Mouse (Mus musculus) cortical plate, adult 2 months (tissue): Measurements from ENCODE around the gene Taar9. TPM values are rescaled to one million over a fixed set of nuclear protein-coding genes. Genes with fewer than 3 reads are reported as not detected.
"Not testable (repeated sequence)": the region's sequence is repeated elsewhere in the genome, so short reads cannot be mapped to it uniquely, and the experiment has no call there.

Experiments
- H3K27ac ChIP-seq: fragments of 200-500 bp; 2 replicates; pipeline ENCODE4 v1.5.1; 2012; ENCODE audit warnings: low read length, control low read depth, inconsistent platforms; ENCODE audit not compliant: insufficient read depth
- H3K4me1 ChIP-seq: fragments of 200-500 bp; 2 replicates; pipeline ENCODE4 v1.6.1; 2011; ENCODE audit warnings: low read length; ENCODE audit not compliant: control insufficient read depth, insufficient read depth
- H3K4me3 ChIP-seq: fragments of 200-500 bp; 2 replicates; pipeline ENCODE4 v1.5.1; 2011; ENCODE audit warnings: mild to moderate bottlenecking, low read length, control low read depth; ENCODE audit not compliant: insufficient read depth
- CTCF ChIP-seq: fragments of 200-500 bp; IDR thresholded peaks from 2 replicates; pipeline ENCODE4 v1.5.1; 2011; ENCODE audit warnings: mild to moderate bottlenecking, control low read depth, low read length; ENCODE audit not compliant: insufficient read depth; ENCODE audit errors: extremely low read depth
- POLR2A ChIP-seq: fragments of 200-500 bp; IDR thresholded peaks from 2 replicates; pipeline ENCODE4 v1.6.1; 2011; ENCODE audit warnings: mild to moderate bottlenecking, low read length, control low read depth; ENCODE audit not compliant: insufficient read depth; ENCODE audit errors: extremely low read depth
- polyA plus RNA-seq: library from polyadenylated mRNA; depleted of rRNA; stranded (reverse); fragments of >200 nt; gene quantifications from 2 replicates; pipeline ENCODE4 v1.2.3, GENCODE M21; 2012; rRNA removed

Taar9 gene
- polyA plus RNA-seq, 1 experiment = not detected

- Histone ChIP-seq H3K4me3 (no peak overlapping the region), H3K4me1 (no peaks in the 10 kb centered on the region)
- TF ChIP-seq POLR2A (no peak), CTCF (peak; percentile 78)
Observed at GRCm38 (mm10) chr10:24080166-24080565, 29.2 kb downstream of the Taar9 start.

GRCm38 (mm10) chr10:24076200-24076599 is 33.1 kb downstream of the Taar9 start, which contains the start of gene Taar8a:
Gene Taar8a, plus strand, starts transcription at chr10:24076500.
- H3K4me3 ChIP-seq, H3K27ac ChIP-seq: not testable (repeated sequence)

More at GRCm38 (mm10) chr10:24080166-24080565, 29.2 kb downstream of the Taar9 start:
- H3K27ac ChIP-seq = no peak overlapping the region

DNA sequence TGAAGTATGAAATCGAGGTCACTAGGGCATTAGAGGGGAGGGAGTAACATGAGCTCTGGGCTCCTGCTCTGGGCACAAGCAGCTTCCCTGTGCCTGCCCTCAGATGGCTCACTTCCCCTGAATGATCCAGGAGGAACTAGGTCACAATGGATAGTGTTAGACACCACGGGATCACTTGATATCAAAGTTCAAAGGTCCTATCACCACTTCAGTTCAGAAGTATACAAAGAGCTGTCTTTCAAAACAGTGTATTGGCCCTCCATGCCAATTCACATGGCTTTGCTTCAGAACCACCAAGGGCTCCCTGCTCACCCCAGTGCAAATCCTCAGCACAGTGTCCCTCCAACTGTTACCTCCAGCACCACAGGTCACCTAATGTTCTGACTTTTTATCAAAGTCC is 34.6 kb downstream of the Taar9 start:
- not testable (repeated sequence) for H3K4me1 ChIP-seq, H3K4me3 ChIP-seq, H3K27ac ChIP-seq

More at GRCm38 (mm10) chr10:24076200-24076599, 33.1 kb downstream of the Taar9 start, which contains the start of gene Taar8a:
- not testable (repeated sequence) for H3K4me1 ChIP-seq

DNA sequence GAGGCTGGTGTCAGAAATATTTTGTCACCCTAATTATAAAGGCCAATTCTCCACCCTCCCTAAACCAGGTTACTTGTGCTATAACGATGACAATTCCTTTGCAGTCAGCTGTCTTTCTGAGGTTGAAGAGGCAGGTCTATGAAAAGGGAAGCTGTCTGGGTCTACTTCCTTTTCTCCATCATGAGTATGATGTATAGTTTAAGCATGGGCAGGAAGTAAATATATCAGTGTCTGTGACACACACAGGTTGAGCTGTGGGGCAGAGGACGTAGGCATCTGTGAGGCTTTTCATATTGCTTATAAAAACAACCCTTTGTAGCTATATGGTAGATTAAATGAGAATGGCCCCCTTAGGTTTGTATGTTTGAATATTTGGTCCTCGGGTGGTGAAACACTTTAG is 50.3 kb downstream of the Taar9 start:
- no peak overlapping the region for H3K27ac ChIP-seq
- no peaks in the 10 kb centered on the region for H3K4me1 ChIP-seq
- no peak overlapping the region for H3K4me3 ChIP-seq
- TF ChIP-seq CTCF (no peak), POLR2A (no peak)

Other genes with a start within 250 kb of the Taar9 start
- 0.28 and 0.88 TPM in 2 replicates for gene Vnn1, start 214.8 kb downstream of the Taar9 start, polyA plus RNA-seq
- gene Taar1, start 189.2 kb downstream of the Taar9 start, polyA plus RNA-seq = not detected in 2 replicates
- gene Taar2, start 171.0 kb downstream of the Taar9 start, polyA plus RNA-seq = not detected in 2 replicates
- not detected in 2 replicates for gene Taar3, start 160.0 kb downstream of the Taar9 start, polyA plus RNA-seq
- gene Taar4, start 149.0 kb downstream of the Taar9 start, polyA plus RNA-seq = not detected in 2 replicates
- gene Taar5, start 138.8 kb downstream of the Taar9 start, polyA plus RNA-seq = not detected in 2 replicates
- not detected in 2 replicates for gene Taar6, start 123.9 kb downstream of the Taar9 start, polyA plus RNA-seq
- gene Taar7a, start 116.1 kb downstream of the Taar9 start, polyA plus RNA-seq = not detected in 2 replicates
- gene Taar7b, start 109.6 kb downstream of the Taar9 start, polyA plus RNA-seq = not detected in 2 replicates
- gene Taar7d, start 82.3 kb downstream of the Taar9 start, polyA plus RNA-seq = not detected in 2 replicates
- not detected in 2 replicates for gene Taar7e, start 71.9 kb downstream of the Taar9 start, polyA plus RNA-seq
- gene Taar7f, start 60.0 kb downstream of the Taar9 start, polyA plus RNA-seq = not detected in 2 replicates
- gene Taar8a, start 33.0 kb downstream of the Taar9 start, polyA plus RNA-seq = not detected in 2 replicates
- not detected in 2 replicates for gene Taar8b, start 17.2 kb downstream of the Taar9 start, polyA plus RNA-seq
- gene Taar8c, start 7.6 kb downstream of the Taar9 start, polyA plus RNA-seq = not detected in 2 replicates
- gene Stx7, start 39.8 kb upstream of the Taar9 start, polyA plus RNA-seq = 143 and 154 TPM in 2 replicates
- gene Moxd1, start 114.0 kb upstream of the Taar9 start, polyA plus RNA-seq = 4.5 and 5.6 TPM in 2 replicates